Mouse (Mus musculus) intestine, embryonic 16.5 days (tissue): Measurements from ENCODE around the gene Pomp. TPM values are rescaled to one million over a fixed set of nuclear protein-coding genes. Genes with fewer than 3 reads are reported as not detected.

ENCODE experiments used
- polyA plus RNA-seq: library from polyadenylated mRNA; unstranded; fragments of >200 nt; fragmentation: Nextera tagmentation; extraction: Ambion mirVana; gene quantifications from 2 replicates; pipeline ENCODE4 v1.2.1, GENCODE M21; 2015

The Pomp gene
- polyA plus RNA-seq, 1 experiment from 2014 or later: 410 TPM

Other genes with a start within 250 kb of the Pomp start
- gene Flt1, start 134.4 kb upstream of the Pomp start, polyA plus RNA-seq: 9.7 and 10.0 TPM in 2 replicates
- gene Slc46a3, start 34.4 kb downstream of the Pomp start, polyA plus RNA-seq: 21.4 and 39.8 TPM in 2 replicates
- gene Mtus2, start 96.9 kb downstream of the Pomp start, polyA plus RNA-seq: 20.4 and 21.6 TPM in 2 replicates